Comparison of ENCODE assay signal across 29 mouse cellular contexts in the genomic region with DNA sequence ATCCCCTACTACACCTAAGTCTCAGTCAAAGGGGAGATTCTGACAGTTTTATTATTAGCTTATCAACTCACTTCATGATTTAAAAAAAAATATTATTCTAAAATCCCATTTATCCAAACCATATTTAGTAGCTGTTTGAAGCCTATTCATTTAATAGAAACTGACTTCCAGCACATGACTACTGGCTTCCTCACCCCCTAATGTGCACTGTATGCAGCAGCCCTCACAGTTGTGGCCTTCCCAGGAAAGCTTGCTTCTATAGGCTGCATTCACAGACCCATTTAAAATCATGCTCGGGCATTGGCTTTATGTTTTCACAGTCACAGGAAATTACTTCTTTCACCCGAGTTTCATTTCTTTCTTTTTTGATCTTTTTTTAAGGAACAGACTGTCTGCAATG.
"Had no signal": no experiment of that assay in that cellular context is flagged by ENCODE, and none has a peak within 500 bp of the region (broad histone marks: within the 10 kb centered on the region; RNA-seq: fewer than 3 reads in every experiment).

No protein-coding gene starts in this region.

- H3K4me3 ChIP-seq: left cerebral cortex, adult 2 months; limb, embryonic 10.5 days; limb, embryonic 12.5 days; limb, embryonic 13.5 days; limb, embryonic 15.5 days; liver, embryonic 12.5 days; liver, embryonic 13.5 days; liver, embryonic 15.5 days; lung, embryonic 15.5 days; megakaryocyte, embryonic 14.5 days; midbrain, embryonic 10.5 days; midbrain, embryonic 12.5 days; midbrain, embryonic 13.5 days; myocyte; neural tube, embryonic 12.5 days had no signal

- H3K9ac ChIP-seq: limb, embryonic 12.5 days; limb, embryonic 13.5 days; limb, embryonic 15.5 days; liver, embryonic 12.5 days; liver, embryonic 13.5 days; liver, embryonic 14.5 days; liver, embryonic 15.5 days; liver, postnatal 0 days; lung, embryonic 14.5 days; lung, embryonic 15.5 days; midbrain, embryonic 12.5 days; midbrain, embryonic 13.5 days; neural tube, embryonic 12.5 days had no signal

- H3K9me3 ChIP-seq: limb, embryonic 10.5 days; limb, embryonic 12.5 days; limb, embryonic 13.5 days; limb, embryonic 15.5 days; liver, embryonic 12.5 days; liver, embryonic 13.5 days; liver, embryonic 15.5 days; lung, embryonic 15.5 days; megakaryocyte, embryonic 14.5 days; midbrain, embryonic 10.5 days; midbrain, embryonic 12.5 days; midbrain, embryonic 13.5 days; neural tube, embryonic 12.5 days had no signal

- H3K27me3 ChIP-seq: limb, embryonic 12.5 days; limb, embryonic 13.5 days; limb, embryonic 15.5 days; liver, embryonic 12.5 days; liver, embryonic 13.5 days; liver, embryonic 15.5 days; lung, embryonic 15.5 days; megakaryocyte, embryonic 14.5 days; midbrain, embryonic 12.5 days; midbrain, embryonic 13.5 days; neural tube, embryonic 12.5 days had no signal

- H3K4me1 ChIP-seq: limb, embryonic 10.5 days; limb, embryonic 12.5 days; limb, embryonic 13.5 days; limb, embryonic 15.5 days; liver, embryonic 12.5 days; liver, embryonic 13.5 days; liver, embryonic 15.5 days; lung, embryonic 15.5 days; megakaryocyte, embryonic 14.5 days; midbrain, embryonic 10.5 days; midbrain, embryonic 12.5 days; midbrain, embryonic 13.5 days; neural tube, embryonic 12.5 days had no signal

- H3K4me2 ChIP-seq: limb, embryonic 12.5 days; limb, embryonic 13.5 days; limb, embryonic 15.5 days; liver, embryonic 11.5 days; liver, embryonic 12.5 days; liver, embryonic 13.5 days; liver, embryonic 15.5 days; lung, embryonic 14.5 days; lung, embryonic 15.5 days; midbrain, embryonic 12.5 days; midbrain, embryonic 13.5 days; neural tube, embryonic 12.5 days had no signal

- H3K27ac ChIP-seq: left cerebral cortex, adult 2 months; limb, embryonic 10.5 days; limb, embryonic 12.5 days; limb, embryonic 13.5 days; limb, embryonic 15.5 days; liver, embryonic 12.5 days; liver, embryonic 13.5 days; liver, embryonic 14.5 days; liver, embryonic 15.5 days; lung, embryonic 15.5 days; macrophage; midbrain, embryonic 10.5 days; midbrain, embryonic 12.5 days; midbrain, embryonic 13.5 days; neural tube, embryonic 12.5 days had no signal

- DNase-seq: left cerebral cortex, postnatal 4 days; liver; liver, embryonic 13.5 days; liver, postnatal 0 days; lung, adult 18-20 months; lung, adult 2 months; lung, embryonic 14.5 days; lung, postnatal 10 days; lung, postnatal 14 days; lung, postnatal 36 days; lung, postnatal 4 days had no signal

- ATAC-seq: liver, embryonic 12.5 days; liver, postnatal 0 days; lung, postnatal 0 days; midbrain, embryonic 13.5 days had no signal

- H3K36me3 ChIP-seq: limb, embryonic 10.5 days; limb, embryonic 12.5 days; limb, embryonic 13.5 days; limb, embryonic 15.5 days; liver, embryonic 12.5 days; liver, embryonic 13.5 days; liver, embryonic 15.5 days; lung, embryonic 15.5 days; midbrain, embryonic 10.5 days; midbrain, embryonic 12.5 days; midbrain, embryonic 13.5 days; neural tube, embryonic 12.5 days had no signal
